Mouse (Mus musculus) heart, postnatal 0 days (tissue): ENCODE measurements around the gene Mrgprb5.

ENCODE experiments used
- CTCF ChIP-seq: IDR thresholded peaks from 2 replicates; pipeline ENCODE4 v1.5.1; 2016; ENCODE audit warnings: antibody characterized with exemption, control low read depth, low read depth
- EP300 ChIP-seq: IDR thresholded peaks from 2 replicates; pipeline ENCODE4 v1.6.1; 2016; ENCODE audit warnings: antibody characterized with exemption, low read depth

DNA sequence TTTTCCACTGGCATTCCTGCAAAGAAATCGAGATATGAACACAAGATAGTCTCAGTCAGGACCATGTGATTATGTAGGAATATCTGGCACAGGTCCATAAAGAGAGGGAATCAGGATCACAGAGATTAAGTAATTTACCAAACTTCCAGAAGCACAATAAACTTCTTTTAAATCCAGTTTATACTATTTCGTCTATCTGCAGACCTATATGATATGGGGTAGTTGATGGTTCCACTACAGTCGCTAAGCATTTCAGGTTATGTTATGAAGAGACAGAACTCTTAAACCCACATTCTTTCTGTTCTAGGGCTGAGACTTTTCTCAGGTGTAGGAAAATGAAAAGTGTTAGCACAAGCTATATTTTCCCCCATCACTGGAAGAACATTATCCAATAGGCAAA is 30.4 kb upstream of the Mrgprb5 start, which contains the start of gene Mrgprb4:
- TF ChIP-seq CTCF (no peak), EP300 (no peak)
